Mouse (Mus musculus): ENCODE results near the gene Inf2.

DNA sequence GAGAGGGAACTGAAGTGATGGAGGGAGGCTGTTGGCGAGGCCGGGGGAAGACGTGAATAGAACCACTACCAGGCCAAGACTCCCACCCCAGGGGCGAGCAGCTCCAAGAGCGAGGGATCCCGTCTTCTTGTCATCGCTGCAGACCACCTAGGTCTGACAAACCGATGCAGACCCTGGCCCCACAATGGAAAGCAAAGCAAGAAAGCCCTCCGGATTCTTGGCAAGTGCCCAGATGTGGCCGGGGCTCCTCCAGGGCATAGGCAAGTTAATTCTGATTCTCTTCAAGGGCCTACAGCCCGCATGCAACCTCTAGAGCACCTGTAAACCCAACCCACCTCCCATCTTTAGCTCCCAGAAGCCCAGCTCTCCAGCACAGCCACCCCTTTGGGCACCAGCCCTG is 74.7 kb downstream of the Inf2 start:
- TF ChIP-seq CTCF (IDR thresholded peaks at IDR 0.05; ENCODE audit: extremely low read depth, insufficient read depth, insufficient read length, insufficient replicate concordance) (no peak), POLR2A (IDR thresholded peaks at IDR 0.05; ENCODE audit: low read depth, low read length) (no peak)
